Mouse (Mus musculus) lung, postnatal 0 days (tissue): Measurements from ENCODE around the gene Nfat5.

Experiments
- CTCF ChIP-seq: IDR thresholded peaks from 2 replicates; pipeline ENCODE4 v1.5.1; 2016; ENCODE audit warnings: antibody characterized with exemption, mild to moderate bottlenecking
- EP300 ChIP-seq: IDR thresholded peaks from 2 replicates; pipeline ENCODE4 v1.6.1; 2016; ENCODE audit warnings: antibody characterized with exemption, mild to moderate bottlenecking, control low read depth

DNA sequence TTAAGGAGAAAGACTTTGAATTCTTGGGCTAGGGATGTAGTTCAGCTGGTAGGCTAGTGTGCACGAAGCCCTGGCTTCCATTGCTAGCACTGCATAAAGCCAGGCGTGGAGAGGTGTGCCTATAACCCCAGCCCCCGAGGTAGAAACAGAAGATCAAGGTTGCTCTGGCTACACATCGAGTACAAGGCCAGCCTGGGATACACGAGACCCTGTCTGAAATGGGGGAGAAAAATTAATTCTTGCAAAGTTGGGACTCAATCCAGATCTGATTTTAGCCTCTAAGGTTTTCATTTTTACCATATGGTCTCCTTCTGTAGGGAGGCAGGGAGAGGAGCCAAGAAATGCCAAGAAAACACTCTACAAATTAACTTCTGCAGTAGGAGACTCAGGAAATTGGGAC is 36.0 kb upstream of the Nfat5 start:
- TF ChIP-seq EP300 (no peak), CTCF (no peak)
